Comparison of ENCODE assay signal across 9 mouse cellular contexts in genomic region chr12:3368771-3369170, GRCm38 (mm10). TPM values are rescaled to one million over a fixed set of nuclear protein-coding genes. Genes with fewer than 3 reads are reported as not detected.
A peak's percentile ranks its signal among the peaks of the same experiment; 100 is the strongest.
DNase-seq lines count a peak whose midpoint lies in the region; ATAC-seq and TF ChIP-seq lines count a peak whose summit lies in the region.
"Had no signal": no experiment of that assay in that cellular context is flagged by ENCODE, and none has a peak within 500 bp of the region (broad histone marks: within the 10 kb centered on the region; RNA-seq: fewer than 3 reads in every experiment).

No protein-coding gene starts in this region.

- no peak for TF ChIP-seq CTCF in stomach, postnatal 0 days (IDR thresholded peaks at IDR 0.05; ENCODE audit: low read depth)
- TF ChIP-seq CTCF in liver, postnatal 0 days (IDR thresholded peaks at IDR 0.05; ENCODE audit: low read depth) = no peak

- no peak for DNase-seq in heart, adult 11 months
- no peak for DNase-seq in stomach, postnatal 0 days (ENCODE audit: low spot score)
- DNase-seq in limb, embryonic 14.5 days (ENCODE audit: low spot score) = no peak
- DNase-seq in spleen, postnatal 10 days (ENCODE audit: low spot score in 2 of 2) = no peak
- DNase-seq in liver, postnatal 0 days = no peak
- DNase-seq: heart, adult 2 months had no signal

- H3K27ac ChIP-seq in heart, embryonic 13.5 days (replicated peaks) = peak overlapping the region; percentile 20
- H3K27ac ChIP-seq in stomach, embryonic 14.5 days (ENCODE audit: low read length) = 0 out of 2 replicates have a peak overlapping the region, but pooled peaks have one; percentile 21
- H3K27ac ChIP-seq in stomach, postnatal 0 days (replicated peaks) = no peak overlapping the region
- no peak overlapping the region for H3K27ac ChIP-seq in limb, embryonic 14.5 days (replicated peaks; ENCODE audit: low read depth, low read length)
- H3K27ac ChIP-seq in liver, postnatal 0 days (ENCODE audit: low read depth) = no peak overlapping the region
- H3K27ac ChIP-seq: heart, adult 2 months had no signal

- no peak overlapping the region for H3K4me3 ChIP-seq in heart, embryonic 13.5 days
- H3K4me3 ChIP-seq in stomach, embryonic 14.5 days (ENCODE audit: low read depth, low read length) = no peak overlapping the region
- no peak overlapping the region for H3K4me3 ChIP-seq in stomach, postnatal 0 days (ENCODE audit: low read depth, low read length)
- no peak overlapping the region for H3K4me3 ChIP-seq in limb, embryonic 14.5 days (replicated peaks; ENCODE audit: low read length)
- H3K4me3 ChIP-seq in liver, postnatal 0 days (ENCODE audit: low read depth, low read length) = no peak overlapping the region
- H3K4me3 ChIP-seq: heart, adult 2 months had no signal

- peak overlapping the region; percentile 47 for H3K4me2 ChIP-seq in heart, embryonic 13.5 days
- H3K4me2 ChIP-seq in stomach, embryonic 14.5 days (replicated peaks; ENCODE audit: low read depth, low read length) = peak overlapping the region; percentile 34
- no peak overlapping the region for H3K4me2 ChIP-seq in stomach, postnatal 0 days (replicated peaks; ENCODE audit: low read depth)
- H3K4me2 ChIP-seq in limb, embryonic 14.5 days (replicated peaks; ENCODE audit: low read depth, low read length, severe bottlenecking) = no peak overlapping the region
- H3K4me2 ChIP-seq in liver, postnatal 0 days (ENCODE audit: low read depth, low read length) = no peak overlapping the region

- no peak overlapping the region; the same call in 1 of the 2 replicates for H3K9ac ChIP-seq in heart, embryonic 13.5 days
- 0 out of 2 replicates have a peak overlapping the region, but pooled peaks have one; percentile 14 for H3K9ac ChIP-seq in stomach, embryonic 14.5 days (replicated peaks; ENCODE audit: low read depth, low read length)
- no peak overlapping the region for H3K9ac ChIP-seq in stomach, postnatal 0 days (ENCODE audit: low read length)
- H3K9ac ChIP-seq in limb, embryonic 14.5 days (ENCODE audit: low read depth, low read length, severe bottlenecking) = 0 out of 2 replicates have a peak overlapping the region, but pooled peaks have one; percentile 5
- H3K9ac ChIP-seq in liver, postnatal 0 days (replicated peaks) = no peak overlapping the region

- H3K4me1 ChIP-seq in heart, embryonic 13.5 days = peaks cover 49% of the 10 kb centered on the region
- H3K4me1 ChIP-seq in stomach, embryonic 14.5 days (ENCODE audit: control insufficient read depth, insufficient read depth, low read length) = peaks cover 18% of the 10 kb centered on the region
- 0 out of 2 replicates have a peak, but pooled peaks cover 2% of the 10 kb centered on the region for H3K4me1 ChIP-seq in stomach, postnatal 0 days (replicated peaks; ENCODE audit: control insufficient read depth, insufficient read depth)
- peaks cover 25% of the 10 kb centered on the region for H3K4me1 ChIP-seq in limb, embryonic 14.5 days (ENCODE audit: control insufficient read depth, insufficient read depth, low read length)
- H3K4me1 ChIP-seq in liver, postnatal 0 days (ENCODE audit: insufficient read depth) = peaks cover 8% of the 10 kb centered on the region

- no peak for TF ChIP-seq POLR2A in limb, embryonic 14.5 days (IDR thresholded peaks at IDR 0.05; ENCODE audit: borderline replicate concordance, extremely low read depth, insufficient read depth, insufficient read length)

- peaks cover 12% of the 10 kb centered on the region for H3K36me3 ChIP-seq in heart, embryonic 13.5 days
- H3K36me3 ChIP-seq in stomach, embryonic 14.5 days (ENCODE audit: control insufficient read depth, insufficient read depth, low read length) = no peaks in the 10 kb centered on the region; the same call in 1 of the 2 replicates
- no peaks in the 10 kb centered on the region for H3K36me3 ChIP-seq in stomach, postnatal 0 days (ENCODE audit: control insufficient read depth, insufficient read depth, low read length)
- H3K36me3 ChIP-seq in limb, embryonic 14.5 days (ENCODE audit: control insufficient read depth, insufficient read depth, low read length) = peaks cover 10% of the 10 kb centered on the region
- H3K36me3 ChIP-seq in liver, postnatal 0 days (replicated peaks; ENCODE audit: insufficient read depth, low read length) = no peaks in the 10 kb centered on the region

- WGBS in heart, embryonic 13.5 days = 38% methylated on average over 3 of the region's 3 CpGs
- 32% methylated on average over 3 of the region's 3 CpGs for WGBS in stomach, embryonic 14.5 days
- WGBS in stomach, postnatal 0 days = 32% methylated on average over 3 of the region's 3 CpGs
- 59% methylated on average over 3 of the region's 3 CpGs for WGBS in limb, embryonic 14.5 days
- 63% methylated on average over 3 of the region's 3 CpGs for WGBS in liver, postnatal 0 days (ENCODE audit: insufficient replicate concordance)

- ATAC-seq in heart, embryonic 13.5 days (ENCODE audit: extremely low read depth, insufficient number of reproducible peaks, low FRiP score, low TSS enrichment) = no peak
- no peak for ATAC-seq in stomach, embryonic 14.5 days (ENCODE audit: insufficient number of reproducible peaks, insufficient read depth, low FRiP score, low read depth)
- ATAC-seq in stomach, postnatal 0 days (ENCODE audit: low FRiP score, low TSS enrichment) = no peak
- no peak for ATAC-seq in limb, embryonic 14.5 days (ENCODE audit: low FRiP score, low read depth)
- no peak for ATAC-seq in monocyte, adult 5-6 weeks (replicated peaks; ENCODE audit: insufficient number of reproducible peaks, low FRiP score, low TSS enrichment, poor library complexity, severe bottlenecking)
- ATAC-seq in liver, postnatal 0 days = no peak

- TF ChIP-seq EP300 in stomach, postnatal 0 days (optimal IDR thresholded peaks at IDR 0.05) = no peak
- no peak for TF ChIP-seq EP300 in liver, postnatal 0 days (IDR thresholded peaks at IDR 0.05; ENCODE audit: low read depth)

- H3K27me3 ChIP-seq in heart, embryonic 13.5 days (replicated peaks) = peaks cover 10% of the 10 kb centered on the region; the same call in 1 of the 2 replicates
- no peaks in the 10 kb centered on the region for H3K27me3 ChIP-seq in stomach, embryonic 14.5 days (ENCODE audit: control insufficient read depth, insufficient read depth, low read length)
- H3K27me3 ChIP-seq in stomach, postnatal 0 days (ENCODE audit: control insufficient read depth, insufficient read depth, low read length) = no peaks in the 10 kb centered on the region
- H3K27me3 ChIP-seq in limb, embryonic 14.5 days (ENCODE audit: control insufficient read depth, insufficient read depth, low read length) = no peaks in the 10 kb centered on the region
- H3K27me3 ChIP-seq in liver, postnatal 0 days (ENCODE audit: insufficient read depth, low read length) = peaks cover 5% of the 10 kb centered on the region; the same call in 1 of the 2 replicates

- H3K9me3 ChIP-seq in heart, embryonic 13.5 days = no peaks in the 10 kb centered on the region
- peaks cover 5% of the 10 kb centered on the region; the same call in 1 of the 2 replicates for H3K9me3 ChIP-seq in stomach, embryonic 14.5 days (ENCODE audit: control insufficient read depth, low read depth, low read length)
- H3K9me3 ChIP-seq in stomach, postnatal 0 days (ENCODE audit: control insufficient read depth, low read length) = no peaks in the 10 kb centered on the region
- peaks cover 6% of the 10 kb centered on the region; the same call in 1 of the 2 replicates for H3K9me3 ChIP-seq in limb, embryonic 14.5 days (ENCODE audit: control insufficient read depth, low read length)
- H3K9me3 ChIP-seq in liver, postnatal 0 days (ENCODE audit: low read length) = no peaks in the 10 kb centered on the region

RNA-seq across cellular contexts. Expression of gene Kif3c, which starts 3.8 kb away (rescaled TPM):
- polyA plus RNA-seq in heart, embryonic 13.5 days (2015; fragmentation: Nextera tagmentation; extraction: Ambion mirVana) = 5.4 and 5.6 TPM in 2 replicates
- polyA plus RNA-seq in stomach, embryonic 14.5 days (2014; fragmentation: Nextera tagmentation; extraction: Ambion mirVana) = 10.2 and 12.2 TPM in 2 replicates
- polyA plus RNA-seq in stomach, postnatal 0 days (2015; fragmentation: Nextera tagmentation; extraction: Ambion mirVana) = 2.5 TPM in 2 replicates
- polyA plus RNA-seq in limb, embryonic 14.5 days (2012; rRNA removed) = 15.7 and 24.1 TPM in 2 replicates
- polyA plus RNA-seq in limb, embryonic 14.5 days (2014; fragmentation: Nextera tagmentation; extraction: Ambion mirVana) = 10.4 and 14.6 TPM in 2 replicates
- total RNA-seq in monocyte, adult 5-6 weeks (2017) = 2.4 to 7.8 TPM (median 4.4 TPM) in 3 replicates
- polyA plus RNA-seq in liver, postnatal 0 days (2015; fragmentation: Nextera tagmentation; extraction: Ambion mirVana) = 0.46 and 0.52 TPM in 2 replicates

RNA-seq across cellular contexts. Expression of gene Asxl2, which starts 57.9 kb away (rescaled TPM):
- 14.2 and 15.2 TPM in 2 replicates for polyA plus RNA-seq in heart, embryonic 13.5 days (2015; fragmentation: Nextera tagmentation; extraction: Ambion mirVana)
- polyA plus RNA-seq in stomach, embryonic 14.5 days (2014; fragmentation: Nextera tagmentation; extraction: Ambion mirVana) = 24.1 and 25.6 TPM in 2 replicates
- 6.9 and 8.0 TPM in 2 replicates for polyA plus RNA-seq in stomach, postnatal 0 days (2015; fragmentation: Nextera tagmentation; extraction: Ambion mirVana)
- polyA plus RNA-seq in limb, embryonic 14.5 days (2012; rRNA removed) = 13.1 and 13.6 TPM in 2 replicates
- 14.7 TPM in 2 replicates for polyA plus RNA-seq in limb, embryonic 14.5 days (2014; fragmentation: Nextera tagmentation; extraction: Ambion mirVana)
- 29.1 to 67.5 TPM (median 32.2 TPM) in 3 replicates for total RNA-seq in monocyte, adult 5-6 weeks (2017)
- 4.3 and 5.1 TPM in 2 replicates for polyA plus RNA-seq in liver, postnatal 0 days (2015; fragmentation: Nextera tagmentation; extraction: Ambion mirVana)

RNA-seq across cellular contexts. Expression of gene Rab10, which starts 59.0 kb away (rescaled TPM):
- 59.8 and 60.8 TPM in 2 replicates for polyA plus RNA-seq in heart, embryonic 13.5 days (2015; fragmentation: Nextera tagmentation; extraction: Ambion mirVana)
- 88.8 and 91.4 TPM in 2 replicates for polyA plus RNA-seq in stomach, embryonic 14.5 days (2014; fragmentation: Nextera tagmentation; extraction: Ambion mirVana)
- 83.9 and 91.2 TPM in 2 replicates for polyA plus RNA-seq in stomach, postnatal 0 days (2015; fragmentation: Nextera tagmentation; extraction: Ambion mirVana)
- polyA plus RNA-seq in limb, embryonic 14.5 days (2012; rRNA removed) = 74.8 and 79.4 TPM in 2 replicates
- polyA plus RNA-seq in limb, embryonic 14.5 days (2014; fragmentation: Nextera tagmentation; extraction: Ambion mirVana) = 94.7 and 105 TPM in 2 replicates
- total RNA-seq in monocyte, adult 5-6 weeks (2017) = 146 to 170 TPM (median 169 TPM) in 3 replicates
- polyA plus RNA-seq in liver, postnatal 0 days (2015; fragmentation: Nextera tagmentation; extraction: Ambion mirVana) = 31.6 and 34.6 TPM in 2 replicates

Comparison
In these comparisons a context has a peak if more than half of its experiments do, and no peak if none do; other contexts are left out.
1. H3K27ac ChIP-seq: peak in heart, embryonic 13.5 days (single experiment) and stomach, embryonic 14.5 days (single experiment); none in stomach, postnatal 0 days (single experiment), limb, embryonic 14.5 days (single experiment) and liver, postnatal 0 days (single experiment).
2. H3K4me2 ChIP-seq: peak in heart, embryonic 13.5 days (single experiment) and stomach, embryonic 14.5 days (single experiment); none in stomach, postnatal 0 days (single experiment), limb, embryonic 14.5 days (single experiment) and liver, postnatal 0 days (single experiment).
3. H3K9ac ChIP-seq: peak in stomach, embryonic 14.5 days (single experiment) and limb, embryonic 14.5 days (single experiment); none in heart, embryonic 13.5 days (single experiment), stomach, postnatal 0 days (single experiment) and liver, postnatal 0 days (single experiment).